Mouse (Mus musculus) embryonic facial prominence, embryonic 10.5 days (tissue): ENCODE results near the gene Phf20. TPM values are rescaled to one million over a fixed set of nuclear protein-coding genes. Genes with fewer than 3 reads are reported as not detected.
A peak's percentile ranks its signal among the peaks of the same experiment; 100 is the strongest.

Source experiments
- DNase-seq: peaks from one replicate; pipeline ENCODE4 v3.0.0-alpha.2; 2017; ENCODE audit warnings: low spot score
- H3K27ac ChIP-seq: fragments of 300-500 bp; sonication (generic); replicated peaks from 2 replicates; pipeline ENCODE4 v1.5.1; 2016; ENCODE audit warnings: mild to moderate bottlenecking
- H3K27me3 ChIP-seq: fragments of 300-500 bp; sonication (generic); replicated peaks from 2 replicates; pipeline ENCODE4 v1.6.1; 2016; ENCODE audit warnings: low read depth, mild to moderate bottlenecking; ENCODE audit not compliant: poor library complexity, severe bottlenecking
- H3K36me3 ChIP-seq: fragments of 300-500 bp; sonication (generic); replicated peaks from 2 replicates; pipeline ENCODE4 v1.6.1; 2016; ENCODE audit warnings: mild to moderate bottlenecking, moderate library complexity
- H3K4me1 ChIP-seq: fragments of 300-500 bp; sonication (generic); 2 replicates; pipeline ENCODE4 v1.6.1; 2016
- H3K4me3 ChIP-seq: fragments of 300-500 bp; sonication (generic); 2 replicates; pipeline ENCODE4 v1.5.1; 2016; ENCODE audit warnings: mild to moderate bottlenecking, moderate library complexity
- H3K9me3 ChIP-seq: fragments of 300-500 bp; sonication (generic); 2 replicates; pipeline ENCODE4 v1.6.1; 2016; ENCODE audit warnings: mild to moderate bottlenecking
- WGBS: fragments of 180-500 bp; shearing (Covaris S2); methylation state at CpG from one replicate; pipeline ENCODE4 v1.1.7; 2016; 5-methylcytosine and 5-hydroxymethylcytosine counted together
- polyA plus RNA-seq: library from polyadenylated mRNA; unstranded; fragments of >200 nt; fragmentation: Nextera tagmentation; extraction: Ambion mirVana; gene quantifications from 2 replicates; pipeline ENCODE4 v1.2.1, GENCODE M21; 2016

Phf20 gene
- polyA plus RNA-seq, 1 experiment from 2014 or later: 70.3 TPM

- no peak overlapping the region for H3K4me3 ChIP-seq
- H3K27ac ChIP-seq: peak overlapping the region; percentile 24; the same call in 1 of the 2 replicates
- H3K36me3 ChIP-seq: peaks cover 97% of the 10 kb centered on the region
- peak; percentile 21 for DNase-seq
- H3K4me1 ChIP-seq: peaks cover 11% of the 10 kb centered on the region
- no peaks in the 10 kb centered on the region for H3K9me3 ChIP-seq
- WGBS: 39% methylated on average over 2 of the region's 2 CpGs
- no peaks in the 10 kb centered on the region for H3K27me3 ChIP-seq
These were observed 60.8 kb downstream of the Phf20 start for GRCm38 (mm10) chr2:156257051-156257450.

GRCm38 (mm10) chr2:156257922-156258761 lies 61.9 kb downstream of the Phf20 start:
- H3K27ac ChIP-seq: no peak overlapping the region
- DNase-seq: no peak
- H3K36me3 ChIP-seq: peaks cover 96% of the 10 kb centered on the region
- WGBS: 85% methylated on average over 11 of the region's 11 CpGs
- peaks cover 11% of the 10 kb centered on the region for H3K4me1 ChIP-seq
- H3K27me3 ChIP-seq: no peaks in the 10 kb centered on the region
- H3K9me3 ChIP-seq: no peaks in the 10 kb centered on the region
- no peak overlapping the region for H3K4me3 ChIP-seq

- WGBS: 92% methylated on average over 2 of the region's 2 CpGs
- Histone ChIP-seq H3K27ac (no peak overlapping the region), H3K4me3 (no peak overlapping the region), H3K27me3 (no peaks in the 10 kb centered on the region), H3K4me1 (peaks cover 11% of the 10 kb centered on the region), H3K9me3 (no peaks in the 10 kb centered on the region), H3K36me3 (peaks cover 92% of the 10 kb centered on the region)
- DNase-seq: no peak
These were observed 64.7 kb downstream of the Phf20 start for GRCm38 (mm10) chr2:156260968-156261367.

- 90% methylated on average over 4 of the region's 4 CpGs for WGBS
- Histone ChIP-seq H3K27me3 (no peaks in the 10 kb centered on the region), H3K27ac (no peak overlapping the region), H3K4me1 (no peaks in the 10 kb centered on the region), H3K9me3 (no peaks in the 10 kb centered on the region), H3K36me3 (peaks cover 86% of the 10 kb centered on the region), H3K4me3 (no peak overlapping the region)
- DNase-seq: no peak
These were observed 67.1 kb downstream of the Phf20 start for GRCm38 (mm10) chr2:156263204-156263893.

- DNase-seq: no peak
- H3K27me3 ChIP-seq: no peaks in the 10 kb centered on the region
- no peak overlapping the region for H3K4me3 ChIP-seq
- H3K27ac ChIP-seq: no peak overlapping the region
- H3K9me3 ChIP-seq: no peaks in the 10 kb centered on the region
- peaks cover 80% of the 10 kb centered on the region for H3K36me3 ChIP-seq
- WGBS: 96% methylated on average over 9 of the region's 9 CpGs
- H3K4me1 ChIP-seq: no peaks in the 10 kb centered on the region
These were observed 71.4 kb downstream of the Phf20 start for GRCm38 (mm10) chr2:156267636-156268035.

GRCm38 (mm10) chr2:156272553-156272952 lies 76.3 kb downstream of the Phf20 start:
- DNase-seq: no peak
- Histone ChIP-seq H3K27me3 (no peaks in the 10 kb centered on the region), H3K36me3 (peaks cover 78% of the 10 kb centered on the region), H3K4me1 (no peaks in the 10 kb centered on the region), H3K27ac (no peak overlapping the region), H3K4me3 (no peak overlapping the region), H3K9me3 (no peaks in the 10 kb centered on the region)
- 95% methylated on average over 6 of the region's 6 CpGs for WGBS

GRCm38 (mm10) chr2:156278226-156279017 lies 82.2 kb downstream of the Phf20 start:
- no peaks in the 10 kb centered on the region for H3K27me3 ChIP-seq
- H3K27ac ChIP-seq: no peak overlapping the region
- peaks cover 3% of the 10 kb centered on the region; the same call in 1 of the 2 replicates for H3K4me1 ChIP-seq
- WGBS: 66% methylated on average over 4 of the region's 4 CpGs
- H3K36me3 ChIP-seq: peaks cover 77% of the 10 kb centered on the region
- H3K9me3 ChIP-seq: no peaks in the 10 kb centered on the region
- no peak overlapping the region for H3K4me3 ChIP-seq
- DNase-seq: peak; percentile 80

GRCm38 (mm10) chr2:156281227-156281626 lies 85.0 kb downstream of the Phf20 start:
- peaks cover 3% of the 10 kb centered on the region; the same call in 1 of the 2 replicates for H3K4me1 ChIP-seq
- H3K27ac ChIP-seq: no peak overlapping the region
- H3K27me3 ChIP-seq: no peaks in the 10 kb centered on the region
- WGBS: 83% methylated on average over 4 of the region's 4 CpGs
- no peak for DNase-seq
- H3K36me3 ChIP-seq: peaks cover 88% of the 10 kb centered on the region
- H3K9me3 ChIP-seq: no peaks in the 10 kb centered on the region
- no peak overlapping the region for H3K4me3 ChIP-seq

GRCm38 (mm10) chr2:156285161-156285560 lies 88.9 kb downstream of the Phf20 start:
- Histone ChIP-seq H3K27ac (no peak overlapping the region), H3K4me1 (no peaks in the 10 kb centered on the region), H3K36me3 (peaks cover 91% of the 10 kb centered on the region), H3K9me3 (no peaks in the 10 kb centered on the region), H3K27me3 (no peaks in the 10 kb centered on the region), H3K4me3 (no peak overlapping the region)
- WGBS: 84% methylated on average over 2 of the region's 2 CpGs
- DNase-seq: no peak

- H3K27me3 ChIP-seq: no peaks in the 10 kb centered on the region
- no peak for DNase-seq
- H3K36me3 ChIP-seq: peaks cover 96% of the 10 kb centered on the region
- 95% methylated on average over 4 of the region's 4 CpGs for whole genome bisulfite sequencing
- no peaks in the 10 kb centered on the region for H3K9me3 ChIP-seq
- H3K4me3 ChIP-seq: no peak overlapping the region
- no peak overlapping the region for H3K27ac ChIP-seq
- H3K4me1 ChIP-seq: no peaks in the 10 kb centered on the region
These were observed 90.5 kb downstream of the Phf20 start for GRCm38 (mm10) chr2:156286733-156287132.

GRCm38 (mm10) chr2:156288222-156288621 lies 92.0 kb downstream of the Phf20 start:
- no peaks in the 10 kb centered on the region for H3K4me1 ChIP-seq
- WGBS: 95% methylated on average over 2 of the region's 2 CpGs
- H3K36me3 ChIP-seq: peaks cover 96% of the 10 kb centered on the region

GRCm38 (mm10) chr2:156289552-156290160 lies 93.4 kb downstream of the Phf20 start:
- Histone ChIP-seq H3K4me3 (no peak overlapping the region), H3K9me3 (no peaks in the 10 kb centered on the region), H3K4me1 (no peaks in the 10 kb centered on the region), H3K36me3 (peaks cover 99% of the 10 kb centered on the region), H3K27ac (no peak overlapping the region), H3K27me3 (no peaks in the 10 kb centered on the region)
- no peak for DNase-seq
- WGBS: 93% methylated on average over 2 of the region's 2 CpGs

More at GRCm38 (mm10) chr2:156288222-156288621, 92.0 kb downstream of the Phf20 start:
- DNase-seq: no peak
- no peak overlapping the region for H3K27ac ChIP-seq
- H3K9me3 ChIP-seq: no peaks in the 10 kb centered on the region
- H3K4me3 ChIP-seq: no peak overlapping the region
- no peaks in the 10 kb centered on the region for H3K27me3 ChIP-seq
